12 mouse cellular contexts compared by ENCODE assay signal in the genomic region with DNA sequence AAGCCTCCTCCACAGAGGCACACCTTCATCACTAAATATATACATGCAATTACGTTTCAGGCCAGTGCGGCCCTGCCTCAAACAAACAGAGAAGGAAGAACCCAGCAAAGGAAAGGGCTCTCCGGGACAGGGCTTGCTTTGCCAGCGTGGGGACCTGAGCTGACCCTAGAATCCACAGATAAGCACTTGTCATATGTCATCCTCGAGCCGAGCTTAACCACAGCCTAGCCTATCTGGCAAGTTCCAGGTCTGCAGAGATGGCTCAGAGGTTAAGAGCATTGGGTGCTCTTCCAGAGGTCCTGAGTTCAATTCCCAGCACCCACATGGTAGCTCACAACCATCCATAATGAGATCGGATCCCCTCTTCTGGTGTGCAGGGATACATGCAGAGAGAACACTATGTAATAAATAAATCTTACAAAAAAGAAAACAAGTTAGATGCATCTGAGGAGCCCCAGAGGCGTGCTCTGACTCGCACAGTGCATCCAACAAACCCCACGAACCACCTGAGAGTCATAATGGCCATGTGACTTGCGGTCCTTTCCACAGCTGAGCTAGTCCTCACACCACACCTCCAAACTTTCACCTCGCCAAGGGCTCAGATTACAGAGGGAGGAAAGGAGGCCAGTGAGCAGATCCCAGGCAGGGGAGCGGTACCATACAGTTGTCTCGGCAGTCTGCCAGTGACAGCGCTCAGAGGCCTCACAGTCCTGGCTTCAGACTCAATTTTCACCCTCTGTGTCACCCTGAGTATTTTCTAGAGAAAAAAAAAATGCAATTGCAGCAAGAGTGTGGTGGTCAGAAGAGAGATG. TPM values are rescaled to one million over a fixed set of nuclear protein-coding genes. Genes with fewer than 3 reads are reported as not detected.
DNase-seq lines count a peak whose midpoint lies in the region; ATAC-seq and TF ChIP-seq lines count a peak whose summit lies in the region.
"Had no signal": no experiment of that assay in that cellular context is flagged by ENCODE, and none has a peak within 500 bp of the region (broad histone marks: within the 10 kb centered on the region; RNA-seq: fewer than 3 reads in every experiment).

No protein-coding gene starts in this region.

- H3K79me2 ChIP-seq in heart, adult 2 months (replicated peaks; ENCODE audit: control insufficient read depth, insufficient read depth, low read length), result no peaks in the 10 kb centered on the region; the same call in 1 of the 2 replicates

- H3K27me3 ChIP-seq in heart, adult 2 months (ENCODE audit: control insufficient read depth, insufficient read depth, low read length), result no peaks in the 10 kb centered on the region
- no peaks in the 10 kb centered on the region for H3K27me3 ChIP-seq in limb, embryonic 14.5 days (ENCODE audit: control insufficient read depth, insufficient read depth, low read length)

- H3K4me1 ChIP-seq in heart, adult 2 months (ENCODE audit: control insufficient read depth, insufficient read depth, low read length), result peaks cover 4% of the 10 kb centered on the region
- no peaks in the 10 kb centered on the region for H3K4me1 ChIP-seq in limb, embryonic 14.5 days (ENCODE audit: control insufficient read depth, insufficient read depth, low read length)

- no peak overlapping the region for H3K9ac ChIP-seq in heart, adult 2 months (ENCODE audit: low read depth, low read length)
- no peak overlapping the region for H3K9ac ChIP-seq in limb, embryonic 14.5 days (ENCODE audit: low read depth, low read length, severe bottlenecking)

- no peaks in the 10 kb centered on the region for H3K9me3 ChIP-seq in limb, embryonic 14.5 days (ENCODE audit: control insufficient read depth, low read length)
- H3K9me3 ChIP-seq: forebrain, embryonic 10.5 days had no signal

- no peak overlapping the region for H3K4me2 ChIP-seq in limb, embryonic 14.5 days (replicated peaks; ENCODE audit: low read depth, low read length, severe bottlenecking)

- no peak for TF ChIP-seq CTCF in heart, adult 2 months (IDR thresholded peaks at IDR 0.05)

- TF ChIP-seq EP300 in heart, adult 2 months (IDR thresholded peaks at IDR 0.05; ENCODE audit: insufficient read depth, low read depth, low read length), result peak; percentile 80

- 50% methylated on average over 15 of the region's 15 CpGs for WGBS in heart, adult 2 months
- WGBS in limb, embryonic 14.5 days, result 55% methylated on average over 15 of the region's 15 CpGs

- ATAC-seq in limb, embryonic 14.5 days (ENCODE audit: low FRiP score, low read depth), result peak; percentile 76
- no peak for ATAC-seq in CD4-positive, CD25-positive, alpha-beta regulatory T cell, adult 4 months
- ATAC-seq: hindbrain, embryonic 16.5 days had no signal

- DNase-seq in heart, adult 11 months, result peak; percentile 96
- no peak for DNase-seq in heart, postnatal 36 days
- DNase-seq in Muller cell, postnatal 12 days (ENCODE audit: inconsistent ontology term), result peak; percentile 62
- peak in 1 of 2 experiments; percentile 64 for DNase-seq in heart, adult 2 months
- peak; percentile 64 for DNase-seq in limb, embryonic 14.5 days (ENCODE audit: low spot score)
- no peak for DNase-seq in left cerebral cortex, adult 8-10 months (ENCODE audit: low spot score in 2 of 2)
- DNase-seq in frontal cortex, postnatal 14 days (ENCODE audit: low spot score in 2 of 2), result no peak
- DNase-seq: layer of hippocampus, adult 9-11 months; retina, postnatal 1 day had no signal

- H3K4me3 ChIP-seq in heart, adult 2 months, result no peak overlapping the region
- H3K4me3 ChIP-seq in limb, embryonic 14.5 days (replicated peaks; ENCODE audit: low read length), result no peak overlapping the region
- H3K4me3 ChIP-seq: forebrain, embryonic 10.5 days had no signal

- peak overlapping the region; percentile 13; the same call in 1 of the 2 replicates for H3K27ac ChIP-seq in heart, adult 2 months
- 0 out of 2 replicates have a peak overlapping the region, but pooled peaks have one; percentile 28 for H3K27ac ChIP-seq in limb, embryonic 14.5 days (replicated peaks; ENCODE audit: low read depth, low read length)
- H3K27ac ChIP-seq: forebrain, embryonic 10.5 days had no signal

- TF ChIP-seq POLR2A in heart, adult 2 months (IDR thresholded peaks at IDR 0.05; ENCODE audit: insufficient read depth, low read depth, low read length), result no peak
- TF ChIP-seq POLR2A in limb, embryonic 14.5 days (IDR thresholded peaks at IDR 0.05; ENCODE audit: borderline replicate concordance, extremely low read depth, insufficient read depth, insufficient read length), result no peak

- intact Hi-C loops in heart, postnatal 36 days (cut with DNase I), result no loop called here
- intact Hi-C loops in heart, adult 2 months (cut with DNase I), result no loop called here

- no peaks in the 10 kb centered on the region; the same call in 1 of the 2 replicates for H3K36me3 ChIP-seq in heart, adult 2 months (ENCODE audit: control insufficient read depth, insufficient read depth, low read length)
- H3K36me3 ChIP-seq in limb, embryonic 14.5 days (ENCODE audit: control insufficient read depth, insufficient read depth, low read length), result peaks cover 85% of the 10 kb centered on the region

RNA-seq across cellular contexts. Expression of gene Kank2, which starts 16.7 kb away (rescaled TPM):
- total RNA-seq in heart, postnatal 36 days (2021), result 10 to 100 TPM; 50.5 to 54.2 TPM
- total RNA-seq in heart, adult 2 months (2021), result 10 to 100 TPM; 57.3 to 62.9 TPM
- 45.3 and 52.7 TPM in 2 replicates for polyA plus RNA-seq in heart, adult 2 months (2012; rRNA removed)
- 38.6 and 49.6 TPM in 2 replicates for polyA plus RNA-seq in limb, embryonic 14.5 days (2012; rRNA removed)
- polyA plus RNA-seq in limb, embryonic 14.5 days (2014; fragmentation: Nextera tagmentation; extraction: Ambion mirVana), result 13.1 and 15.0 TPM in 2 replicates
- total RNA-seq in left cerebral cortex, adult 8-10 months (2022), result 10 to 100 TPM in 1 of 4 experiments, 1 to 10 TPM in 3; 9.1 to 10.9 (median 9.6) TPM
- not detected for polyA plus RNA-seq in CD4-positive, CD25-positive, alpha-beta regulatory T cell, adult 4 months (2017; shearing (Covaris generic))

RNA-seq across cellular contexts. Expression of gene Spc24, which starts 21.8 kb away (rescaled TPM):
- 1 to 10 TPM; 4.4 to 4.6 TPM for total RNA-seq in heart, postnatal 36 days (2021)
- total RNA-seq in heart, adult 2 months (2021), result 1 to 10 TPM; 5.1 to 6.8 TPM
- 6.0 and 6.2 TPM in 2 replicates for polyA plus RNA-seq in heart, adult 2 months (2012; rRNA removed)
- 64.8 and 68.8 TPM in 2 replicates for polyA plus RNA-seq in limb, embryonic 14.5 days (2012; rRNA removed)
- 84.3 and 92.5 TPM in 2 replicates for polyA plus RNA-seq in limb, embryonic 14.5 days (2014; fragmentation: Nextera tagmentation; extraction: Ambion mirVana)
- 1 to 10 TPM; 2.0 to 2.5 (median 2.2) TPM for total RNA-seq in left cerebral cortex, adult 8-10 months (2022)
- 10 to 100 TPM in 1 of 2 experiments, 1 to 10 TPM in 1; 6.5 to 13.5 TPM for polyA plus RNA-seq in CD4-positive, CD25-positive, alpha-beta regulatory T cell, adult 4 months (2017; shearing (Covaris generic))

RNA-seq across cellular contexts. Expression of gene Angptl8, which starts 53.4 kb away (rescaled TPM):
- not detected for total RNA-seq in heart, postnatal 36 days (2021)
- total RNA-seq in heart, adult 2 months (2021), result not detected
- polyA plus RNA-seq in heart, adult 2 months (2012; rRNA removed), result 0.41 and 2.4 TPM in 2 replicates
- 0.17 TPM in 1 of 2 replicates, not detected in the other for polyA plus RNA-seq in limb, embryonic 14.5 days (2012; rRNA removed)
- 0.44 and 1.1 TPM in 2 replicates for polyA plus RNA-seq in limb, embryonic 14.5 days (2014; fragmentation: Nextera tagmentation; extraction: Ambion mirVana)
- not detected for total RNA-seq in left cerebral cortex, adult 8-10 months (2022)
- polyA plus RNA-seq in CD4-positive, CD25-positive, alpha-beta regulatory T cell, adult 4 months (2017; shearing (Covaris generic)), result not detected

RNA-seq across cellular contexts. Expression of gene Ldlr, which starts 58.6 kb away (rescaled TPM):
- 1 to 10 TPM; 2.2 to 3.4 TPM for total RNA-seq in heart, postnatal 36 days (2021)
- 1 to 10 TPM; 3.4 to 4.2 TPM for total RNA-seq in heart, adult 2 months (2021)
- 7.2 and 10.2 TPM in 2 replicates for polyA plus RNA-seq in heart, adult 2 months (2012; rRNA removed)
- polyA plus RNA-seq in limb, embryonic 14.5 days (2012; rRNA removed), result 36.9 and 48.0 TPM in 2 replicates
- polyA plus RNA-seq in limb, embryonic 14.5 days (2014; fragmentation: Nextera tagmentation; extraction: Ambion mirVana), result 15.9 and 18.4 TPM in 2 replicates
- total RNA-seq in left cerebral cortex, adult 8-10 months (2022), result 10 to 100 TPM; 23.7 to 32.4 (median 28.6) TPM
- 10 to 100 TPM; 17.9 to 42.0 TPM for polyA plus RNA-seq in CD4-positive, CD25-positive, alpha-beta regulatory T cell, adult 4 months (2017; shearing (Covaris generic))

Comparison
In these comparisons a context has a peak if more than half of its experiments do, and no peak if none do; other contexts are left out.
1. DNase-seq: peak in heart, adult 11 months (single experiment), Muller cell, postnatal 12 days (single experiment) and limb, embryonic 14.5 days (single experiment); none in heart, postnatal 36 days (0 of 2), left cerebral cortex, adult 8-10 months (0 of 2) and frontal cortex, postnatal 14 days (0 of 2).
2. RNA of gene Kank2, which starts 16.7 kb away (total RNA-seq): 57.3 to 62.9 TPM in heart, adult 2 months and 50.5 to 54.2 TPM in heart, postnatal 36 days; 9.1 to 10.9 TPM in left cerebral cortex, adult 8-10 months; every median in the first group is over 4 times any median in the second.